Mouse (Mus musculus) embryonic fibroblast, embryonic 13.5 days (primary cell): ENCODE data around the gene Eef2k.

Source experiments
- CTCF ChIP-seq: IDR thresholded peaks from 2 replicates; pipeline ENCODE4 v1.5.1; 2011; ENCODE audit warnings: mild to moderate bottlenecking, control low read depth, low read length, moderate library complexity, borderline replicate concordance; ENCODE audit not compliant: insufficient read depth
- POLR2A ChIP-seq: IDR thresholded peaks from 2 replicates; pipeline ENCODE4 v1.6.1; 2011; ENCODE audit warnings: low read depth, mild to moderate bottlenecking, control low read depth, low read length, moderate library complexity

GRCm38 (mm10) chr7:120842345-120843036 is at the start of gene Eef2k:
- peak; percentile 14; the same call in 1 of the 2 replicates for TF ChIP-seq CTCF
- peak; percentile 75 for TF ChIP-seq POLR2A
